Mouse (Mus musculus): ENCODE data around the gene Trp53i11. TPM values are rescaled to one million over a fixed set of nuclear protein-coding genes. Genes with fewer than 3 reads are reported as not detected.

Gene Trp53i11
- total and polyA plus RNA-seq, 3 experiments: not detected

DNA sequence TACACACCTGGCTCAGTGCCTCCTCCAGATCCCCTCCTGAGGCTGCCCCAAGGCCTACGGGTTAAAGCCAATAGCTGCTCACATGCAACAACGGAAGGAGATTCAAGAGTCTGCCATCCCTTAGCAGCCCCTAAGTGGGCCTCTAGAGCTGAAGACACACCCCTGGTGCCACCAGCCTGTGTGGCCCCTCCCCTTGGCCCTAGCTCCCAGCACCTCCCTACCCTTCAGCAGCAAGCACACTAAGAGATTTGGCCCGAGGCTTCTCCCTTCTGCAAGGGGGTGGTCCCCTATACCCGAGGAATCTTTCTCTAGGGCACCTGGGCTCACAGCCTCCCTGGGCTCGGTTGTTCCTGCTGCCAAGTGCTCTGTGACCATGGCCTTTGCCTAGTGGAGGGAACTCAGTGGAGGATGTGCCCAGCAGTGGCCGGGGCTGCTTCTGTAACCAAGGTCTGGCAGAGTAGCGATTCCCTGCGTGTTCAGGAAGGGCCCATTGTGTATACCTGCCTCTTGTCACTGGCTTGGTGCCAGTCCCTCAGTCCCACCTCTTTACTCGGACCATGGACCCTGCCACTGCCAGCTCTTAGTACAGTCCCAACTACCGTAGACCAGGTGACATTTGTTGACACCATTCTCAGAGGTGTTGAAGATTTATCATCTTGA, 13.5 kb downstream of the Trp53i11 start:
- no peaks in the 10 kb centered on the region for H3K9me3 ChIP-seq (replicated peaks)
- H3K27me3 ChIP-seq (ENCODE audit: insufficient read depth, low read length): peaks cover 27% of the 10 kb centered on the region
- no peak overlapping the region for H3K4me3 ChIP-seq (ENCODE audit: low read depth, low read length)
- H3K36me3 ChIP-seq (replicated peaks): no peaks in the 10 kb centered on the region
- peaks cover 5% of the 10 kb centered on the region for H3K4me1 ChIP-seq (ENCODE audit: insufficient read depth, low read depth, low read length)
- ATAC-seq (ENCODE audit: extremely low read depth, insufficient number of reproducible peaks, low FRiP score, poor library complexity, severe bottlenecking) (no peak), DNase-seq (ENCODE audit: low spot score) (no peak)
- TF ChIP-seq GATA1 (IDR thresholded peaks at IDR 0.05; ENCODE audit: borderline replicate concordance, low read length) (no peak), TAL1 (conservative IDR thresholded peaks at IDR 0.05; ENCODE audit: low read depth, low read length) (no peak), POLR2AphosphoS5 (IDR thresholded peaks at IDR 0.05; ENCODE audit: insufficient replicate concordance, low read depth, low read length) (no peak), GATA2 (IDR thresholded peaks at IDR 0.05; ENCODE audit: borderline replicate concordance, low read depth, low read length) (no peak), CTCF (IDR thresholded peaks at IDR 0.05; ENCODE audit: low read depth, low read length) (no peak)

DNA sequence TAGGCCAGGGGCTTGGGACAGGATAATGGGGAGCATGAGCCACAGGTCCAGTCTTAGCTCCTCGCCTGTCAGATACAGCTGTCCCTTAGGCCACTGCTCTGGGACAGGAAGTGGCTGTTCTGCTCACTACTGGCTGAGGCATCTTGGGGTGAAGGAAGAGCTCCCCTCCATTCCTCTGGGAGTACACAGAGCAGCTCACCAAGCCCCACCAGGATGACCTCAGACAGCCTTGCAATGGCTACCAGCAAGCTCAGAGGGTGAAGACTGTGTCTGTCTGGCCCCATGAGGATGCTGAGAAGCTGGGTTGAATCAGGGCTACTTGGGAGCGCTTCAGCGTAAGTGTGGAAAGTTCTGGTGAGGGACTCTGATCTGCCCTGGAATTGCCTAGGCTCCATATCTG, 14.6 kb downstream of the Trp53i11 start:
- no peak for ATAC-seq (ENCODE audit: extremely low read depth, insufficient number of reproducible peaks, low FRiP score, poor library complexity, severe bottlenecking)
- Histone ChIP-seq H3K27me3 (ENCODE audit: insufficient read depth, low read length) (peaks cover 24% of the 10 kb centered on the region), H3K9me3 (replicated peaks) (no peaks in the 10 kb centered on the region), H3K4me1 (ENCODE audit: insufficient read depth, low read depth, low read length) (peaks cover 5% of the 10 kb centered on the region), H3K36me3 (replicated peaks) (no peaks in the 10 kb centered on the region), H3K4me3 (ENCODE audit: low read depth, low read length) (no peak overlapping the region)
- TF ChIP-seq CTCF (IDR thresholded peaks at IDR 0.05; ENCODE audit: low read depth, low read length): no peak
- TF ChIP-seq GATA2 (IDR thresholded peaks at IDR 0.05; ENCODE audit: borderline replicate concordance, low read depth, low read length): no peak
- TF ChIP-seq POLR2AphosphoS5 (IDR thresholded peaks at IDR 0.05; ENCODE audit: insufficient replicate concordance, low read depth, low read length): no peak
- TF ChIP-seq GATA1 (IDR thresholded peaks at IDR 0.05; ENCODE audit: borderline replicate concordance, low read length): no peak
- no peak for TF ChIP-seq TAL1 (conservative IDR thresholded peaks at IDR 0.05; ENCODE audit: low read depth, low read length)
- DNase-seq (ENCODE audit: low spot score): no peak

DNA sequence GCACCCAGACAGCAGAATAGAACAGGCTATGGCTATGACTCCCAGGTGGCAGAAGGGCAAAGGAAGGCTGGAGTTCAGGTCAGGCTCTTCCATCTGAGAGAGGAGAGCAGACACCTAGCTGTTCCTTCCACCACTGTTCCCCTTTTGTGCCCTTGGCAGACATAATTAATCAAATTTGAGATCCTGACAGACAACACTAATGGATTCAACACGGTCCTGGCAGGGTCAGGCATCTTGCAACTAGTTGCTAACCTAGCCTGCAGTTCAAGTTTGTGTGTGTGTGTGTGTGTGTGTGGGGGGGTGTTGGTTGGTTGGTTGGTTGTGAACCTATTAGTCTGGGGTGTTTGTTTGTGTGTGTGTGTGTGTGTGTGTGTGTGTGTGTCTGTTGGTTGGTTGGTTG, 15.4 kb downstream of the Trp53i11 start:
- DNase-seq (ENCODE audit: low spot score): no peak
- Histone ChIP-seq H3K4me3 (ENCODE audit: low read depth, low read length) (no peak overlapping the region), H3K4me1 (ENCODE audit: insufficient read depth, low read depth, low read length) (peaks cover 5% of the 10 kb centered on the region), H3K9me3 (replicated peaks) (no peaks in the 10 kb centered on the region), H3K27me3 (ENCODE audit: insufficient read depth, low read length) (peaks cover 26% of the 10 kb centered on the region), H3K36me3 (replicated peaks) (no peaks in the 10 kb centered on the region)
- TF ChIP-seq TAL1 (conservative IDR thresholded peaks at IDR 0.05; ENCODE audit: low read depth, low read length) (no peak), GATA1 (IDR thresholded peaks at IDR 0.05; ENCODE audit: borderline replicate concordance, low read length) (no peak), POLR2AphosphoS5 (IDR thresholded peaks at IDR 0.05; ENCODE audit: insufficient replicate concordance, low read depth, low read length) (no peak), CTCF (IDR thresholded peaks at IDR 0.05; ENCODE audit: low read depth, low read length) (no peak), GATA2 (IDR thresholded peaks at IDR 0.05; ENCODE audit: borderline replicate concordance, low read depth, low read length) (no peak)
- ATAC-seq (ENCODE audit: extremely low read depth, insufficient number of reproducible peaks, low FRiP score, poor library complexity, severe bottlenecking): no peak

DNA sequence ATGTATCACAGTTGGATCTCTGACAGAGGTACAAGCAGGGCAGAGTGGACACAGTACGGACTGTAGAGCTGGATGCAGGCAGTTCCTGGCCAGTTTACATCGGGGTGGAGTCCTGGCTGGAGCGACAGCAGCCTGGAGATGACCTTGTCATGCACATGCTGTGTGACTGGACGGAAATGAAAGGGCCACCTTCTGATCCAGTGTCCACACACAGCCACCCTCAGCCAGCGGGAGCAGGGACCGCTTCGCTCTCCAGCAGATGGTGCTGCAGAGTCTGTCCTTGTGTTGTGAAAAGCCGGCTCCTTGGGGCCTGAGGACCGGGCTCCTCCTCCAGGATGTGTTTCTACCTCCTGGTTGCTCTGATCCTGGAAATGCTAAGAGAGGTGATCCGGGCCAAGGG, 16.3 kb downstream of the Trp53i11 start:
- H3K4me1 ChIP-seq (ENCODE audit: insufficient read depth, low read depth, low read length): peaks cover 5% of the 10 kb centered on the region
- no peak for DNase-seq (ENCODE audit: low spot score)
- H3K36me3 ChIP-seq (replicated peaks): no peaks in the 10 kb centered on the region
- TF ChIP-seq GATA1 (IDR thresholded peaks at IDR 0.05; ENCODE audit: borderline replicate concordance, low read length): no peak
- no peak for TF ChIP-seq CTCF (IDR thresholded peaks at IDR 0.05; ENCODE audit: low read depth, low read length)
- no peak for TF ChIP-seq TAL1 (conservative IDR thresholded peaks at IDR 0.05; ENCODE audit: low read depth, low read length)
- no peak for TF ChIP-seq POLR2AphosphoS5 (IDR thresholded peaks at IDR 0.05; ENCODE audit: insufficient replicate concordance, low read depth, low read length)
- no peak for TF ChIP-seq GATA2 (IDR thresholded peaks at IDR 0.05; ENCODE audit: borderline replicate concordance, low read depth, low read length)
- ATAC-seq (ENCODE audit: extremely low read depth, insufficient number of reproducible peaks, low FRiP score, poor library complexity, severe bottlenecking): no peak
- no peaks in the 10 kb centered on the region for H3K9me3 ChIP-seq (replicated peaks)
- H3K27me3 ChIP-seq (ENCODE audit: insufficient read depth, low read length): peaks cover 31% of the 10 kb centered on the region
- no peak overlapping the region for H3K4me3 ChIP-seq (ENCODE audit: low read depth, low read length)

GRCm38 (mm10) chr2:93204571-93204970, 17.2 kb downstream of the Trp53i11 start:
- Histone ChIP-seq H3K9me3 (replicated peaks) (no peaks in the 10 kb centered on the region), H3K36me3 (replicated peaks) (no peaks in the 10 kb centered on the region), H3K27me3 (ENCODE audit: insufficient read depth, low read length) (peaks cover 31% of the 10 kb centered on the region), H3K4me3 (ENCODE audit: low read depth, low read length) (no peak overlapping the region), H3K4me1 (ENCODE audit: insufficient read depth, low read depth, low read length) (peaks cover under 1% of the 10 kb centered on the region)
- DNase-seq (ENCODE audit: low spot score) (no peak), ATAC-seq (ENCODE audit: extremely low read depth, insufficient number of reproducible peaks, low FRiP score, poor library complexity, severe bottlenecking) (no peak)
- TF ChIP-seq TAL1 (conservative IDR thresholded peaks at IDR 0.05; ENCODE audit: low read depth, low read length): no peak
- TF ChIP-seq POLR2AphosphoS5 (IDR thresholded peaks at IDR 0.05; ENCODE audit: insufficient replicate concordance, low read depth, low read length): no peak
- no peak for TF ChIP-seq GATA2 (IDR thresholded peaks at IDR 0.05; ENCODE audit: borderline replicate concordance, low read depth, low read length)
- TF ChIP-seq GATA1 (IDR thresholded peaks at IDR 0.05; ENCODE audit: borderline replicate concordance, low read length): no peak
- TF ChIP-seq CTCF (IDR thresholded peaks at IDR 0.05; ENCODE audit: low read depth, low read length): no peak

DNA sequence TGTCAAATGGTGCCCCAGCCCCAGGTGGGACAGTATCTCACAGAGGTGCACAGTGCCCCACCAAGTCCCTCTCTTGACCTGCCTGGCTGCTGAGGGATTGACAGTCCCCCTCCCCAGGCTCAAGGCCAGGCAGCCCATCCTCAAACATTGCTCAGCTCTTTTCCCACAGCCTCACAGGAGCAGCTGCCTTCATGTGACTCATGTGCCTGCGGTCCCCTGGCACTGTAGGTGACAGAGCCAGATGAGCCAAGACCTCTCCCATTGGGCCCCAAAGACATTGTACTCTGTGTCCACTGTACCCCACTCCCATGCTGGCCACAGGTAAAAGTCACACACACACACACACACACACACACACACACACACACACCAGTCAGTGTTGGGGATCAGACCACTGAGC, 18.8 kb downstream of the Trp53i11 start:
- no peak for TF ChIP-seq POLR2AphosphoS5 (IDR thresholded peaks at IDR 0.05; ENCODE audit: insufficient replicate concordance, low read depth, low read length)
- no peak for TF ChIP-seq TAL1 (conservative IDR thresholded peaks at IDR 0.05; ENCODE audit: low read depth, low read length)
- no peak for TF ChIP-seq CTCF (IDR thresholded peaks at IDR 0.05; ENCODE audit: low read depth, low read length)
- TF ChIP-seq GATA1 (IDR thresholded peaks at IDR 0.05; ENCODE audit: borderline replicate concordance, low read length): no peak
- no peak for TF ChIP-seq GATA2 (IDR thresholded peaks at IDR 0.05; ENCODE audit: borderline replicate concordance, low read depth, low read length)
- H3K9me3 ChIP-seq (replicated peaks): no peaks in the 10 kb centered on the region
- no peaks in the 10 kb centered on the region for H3K4me1 ChIP-seq (ENCODE audit: insufficient read depth, low read depth, low read length)
- no peak for DNase-seq (ENCODE audit: low spot score)
- no peak overlapping the region for H3K4me3 ChIP-seq (ENCODE audit: low read depth, low read length)
- ATAC-seq (ENCODE audit: extremely low read depth, insufficient number of reproducible peaks, low FRiP score, poor library complexity, severe bottlenecking): no peak
- no peaks in the 10 kb centered on the region for H3K36me3 ChIP-seq (replicated peaks)
- peaks cover 26% of the 10 kb centered on the region for H3K27me3 ChIP-seq (ENCODE audit: insufficient read depth, low read length)

Measured in G1E (cell line).